16 mouse cellular contexts compared by ENCODE assay signal in genomic region chr5:143627507-143627906, GRCm38 (mm10). TPM values are rescaled to one million over a fixed set of nuclear protein-coding genes. Genes with fewer than 3 reads are reported as not detected.
DNase-seq lines count a peak whose midpoint lies in the region; ATAC-seq and TF ChIP-seq lines count a peak whose summit lies in the region.
"Had no signal": no experiment of that assay in that cellular context is flagged by ENCODE, and none has a peak within 500 bp of the region (broad histone marks: within the 10 kb centered on the region; RNA-seq: fewer than 3 reads in every experiment).

No protein-coding gene starts in this region.

- no peak overlapping the region for H3K9ac ChIP-seq in midbrain, embryonic 11.5 days (ENCODE audit: low read length)
- H3K9ac ChIP-seq: forebrain, embryonic 12.5 days; intestine, embryonic 15.5 days; midbrain, embryonic 15.5 days; neural tube, embryonic 12.5 days had no signal

- no peaks in the 10 kb centered on the region for H3K36me3 ChIP-seq in kidney, adult 2 months (ENCODE audit: control insufficient read depth, insufficient read depth, low read length)
- no peaks in the 10 kb centered on the region for H3K36me3 ChIP-seq in midbrain, embryonic 11.5 days (ENCODE audit: control insufficient read depth, insufficient read depth, low read length)
- H3K36me3 ChIP-seq: forebrain, embryonic 12.5 days; heart, embryonic 10.5 days; intestine, embryonic 15.5 days; midbrain, embryonic 15.5 days; neural tube, embryonic 12.5 days had no signal

- no peaks in the 10 kb centered on the region for H3K9me3 ChIP-seq in midbrain, embryonic 11.5 days (ENCODE audit: control insufficient read depth, low read length)
- H3K9me3 ChIP-seq: forebrain, embryonic 12.5 days; heart, embryonic 10.5 days; intestine, embryonic 15.5 days; midbrain, embryonic 15.5 days; neural tube, embryonic 12.5 days had no signal

- H3K4me2 ChIP-seq in midbrain, embryonic 11.5 days, result no peak overlapping the region
- H3K4me2 ChIP-seq: forebrain, embryonic 12.5 days; intestine, embryonic 15.5 days; midbrain, embryonic 15.5 days; neural tube, embryonic 12.5 days had no signal

- no peaks in the 10 kb centered on the region for H3K27me3 ChIP-seq in kidney, adult 2 months (replicated peaks; ENCODE audit: control insufficient read depth, insufficient read depth, low read length)
- no peaks in the 10 kb centered on the region for H3K27me3 ChIP-seq in midbrain, embryonic 11.5 days (ENCODE audit: control insufficient read depth, insufficient read depth, low read length)
- H3K27me3 ChIP-seq: forebrain, embryonic 12.5 days; intestine, embryonic 15.5 days; midbrain, embryonic 15.5 days; neural tube, embryonic 12.5 days had no signal

- 99% methylated on average over 6 of the region's 6 CpGs for WGBS in kidney, adult 2 months
- WGBS in midbrain, embryonic 11.5 days, result 96% methylated on average over 6 of the region's 6 CpGs

- no peak for ATAC-seq in midbrain, embryonic 11.5 days (ENCODE audit: low FRiP score)
- ATAC-seq: intestine, embryonic 15.5 days; midbrain, embryonic 15.5 days had no signal

- no peak overlapping the region for H3K4me3 ChIP-seq in kidney, adult 2 months (ENCODE audit: insufficient read depth, low read depth, low read length)
- no peak overlapping the region for H3K4me3 ChIP-seq in midbrain, embryonic 11.5 days (ENCODE audit: low read depth, low read length)
- H3K4me3 ChIP-seq: forebrain, embryonic 12.5 days; heart, embryonic 10.5 days; intestine, embryonic 15.5 days; midbrain, embryonic 15.5 days; neural tube, embryonic 12.5 days had no signal

- H3K4me1 ChIP-seq in kidney, adult 2 months (ENCODE audit: control insufficient read depth, insufficient read depth, low read length), result peaks cover 16% of the 10 kb centered on the region
- peaks cover 8% of the 10 kb centered on the region for H3K4me1 ChIP-seq in midbrain, embryonic 11.5 days (ENCODE audit: control insufficient read depth, insufficient read depth, low read length)

- 0 out of 2 replicates have a peak, but pooled peaks have one; percentile 23 for TF ChIP-seq CTCF in kidney, adult 2 months (conservative IDR thresholded peaks at IDR 0.05; ENCODE audit: insufficient read depth, insufficient read length, low read depth, low read length)

- DNase-seq in kidney, adult 2 months, result no peak
- DNase-seq in kidney, postnatal 14 days, result no peak
- peak; percentile 20 for DNase-seq in thymus, postnatal 14 days
- no peak for DNase-seq in thymus, postnatal 10 days (ENCODE audit: low spot score in 2 of 2)
- peak; percentile 58 for DNase-seq in ZHBTc4 (ENCODE audit: low read depth, low spot score)
- peak; percentile 44 for DNase-seq in thymus, postnatal 4 days
- no peak for DNase-seq in midbrain, embryonic 11.5 days (ENCODE audit: low spot score, missing footprints)
- DNase-seq: cerebellum, adult 11 months; kidney, postnatal 25 days; layer of hippocampus, postnatal 36 days; lung, postnatal 36 days had no signal

- no peak for TF ChIP-seq POLR2A in kidney, adult 2 months (IDR thresholded peaks at IDR 0.05; ENCODE audit: low read depth, low read length)

- no peak overlapping the region for H3K27ac ChIP-seq in kidney, adult 2 months (ENCODE audit: insufficient read depth, low read depth, low read length)
- H3K27ac ChIP-seq in midbrain, embryonic 11.5 days (ENCODE audit: low read depth, low read length), result no peak overlapping the region
- H3K27ac ChIP-seq: forebrain, embryonic 12.5 days; heart, embryonic 10.5 days; intestine, embryonic 15.5 days; midbrain, embryonic 15.5 days; neural tube, embryonic 12.5 days had no signal

RNA-seq across cellular contexts. Expression of gene Cyth3, which starts 5.3 kb away (rescaled TPM):
- polyA plus RNA-seq in kidney, adult 2 months (2012; rRNA removed), result 22.8 and 25.0 TPM in 2 replicates
- polyA plus RNA-seq in midbrain, embryonic 11.5 days (2014; fragmentation: Nextera tagmentation; extraction: Ambion mirVana), result 27.6 and 28.9 TPM in 2 replicates

Comparison
In these comparisons a context has a peak if more than half of its experiments do, and no peak if none do; other contexts are left out.
1. DNase-seq: peak in thymus, postnatal 14 days (single experiment), ZHBTc4 (single experiment) and thymus, postnatal 4 days (single experiment); none in kidney, adult 2 months (single experiment), kidney, postnatal 14 days (single experiment), thymus, postnatal 10 days (0 of 2) and midbrain, embryonic 11.5 days (single experiment).